Mouse (Mus musculus): ENCODE results near the gene Rab4b.

Gene Rab4b

DNA sequence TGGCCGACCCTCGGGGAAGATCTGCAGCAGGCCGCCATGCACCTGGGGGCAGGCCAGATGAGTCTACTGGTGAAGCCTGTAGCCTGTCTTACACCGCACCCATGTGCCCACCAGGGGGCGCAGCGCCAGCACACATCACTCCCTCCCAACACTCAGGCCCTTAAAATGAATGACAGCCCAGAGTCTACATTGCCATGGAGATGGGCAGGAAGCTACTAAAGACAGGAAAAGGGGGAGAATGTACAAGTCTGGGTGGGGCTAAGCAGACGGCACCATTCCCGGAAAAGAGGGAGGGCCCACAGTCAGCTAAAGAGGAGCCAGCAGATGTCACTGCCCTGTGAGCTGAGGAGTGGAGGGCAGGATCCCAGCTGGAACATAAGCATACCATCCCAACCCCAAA, 18.8 kb downstream of the Rab4b start:
- peak; percentile 84 for DNase-seq (ENCODE audit: extremely low spot score)

DNA sequence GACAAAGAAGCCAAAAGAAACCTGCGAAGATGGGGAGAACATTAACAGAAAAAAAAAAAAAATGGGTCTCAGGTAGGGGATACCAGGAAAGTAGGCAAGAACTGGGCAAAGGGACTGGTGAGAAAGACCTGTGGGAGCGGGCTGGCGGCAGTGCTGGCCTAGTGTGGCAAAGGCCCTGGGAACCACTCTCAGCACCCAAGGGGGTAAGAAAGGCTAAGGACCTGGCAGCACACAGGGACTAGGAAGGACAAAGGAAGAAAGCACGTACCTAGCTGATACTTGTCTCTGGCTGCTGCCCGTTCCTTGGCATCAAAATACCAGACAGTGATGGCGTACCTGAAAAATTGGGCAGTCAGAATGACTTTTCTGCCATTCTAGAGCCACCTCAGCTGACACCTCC, 19.4 kb downstream of the Rab4b start:
- no peak for DNase-seq (ENCODE audit: extremely low spot score)

DNA sequence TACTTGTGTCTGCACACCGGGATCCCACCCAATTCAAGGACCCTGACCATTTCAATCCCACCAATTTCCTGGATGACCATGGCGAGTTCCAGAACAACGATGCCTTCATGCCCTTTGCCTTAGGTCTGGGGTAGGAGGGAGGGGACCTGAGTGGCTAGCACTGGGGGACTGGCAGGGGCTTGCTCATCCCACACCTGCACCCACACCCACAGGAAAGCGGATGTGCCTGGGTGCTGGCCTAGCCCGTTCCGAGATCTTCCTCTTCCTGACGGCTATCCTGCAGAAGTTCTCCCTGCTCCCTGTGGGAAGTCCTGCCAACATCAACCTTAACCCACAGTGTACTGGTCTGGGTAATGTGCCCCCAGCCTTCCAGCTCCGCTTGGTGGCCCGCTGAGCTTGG, 20.5 kb downstream of the Rab4b start:
- no peak for DNase-seq (ENCODE audit: extremely low spot score)

- no peak for DNase-seq (ENCODE audit: extremely low spot score)
These were observed 22.7 kb downstream of the Rab4b start for GRCm38 (mm10) chr7:27156005-27156404.

DNA sequence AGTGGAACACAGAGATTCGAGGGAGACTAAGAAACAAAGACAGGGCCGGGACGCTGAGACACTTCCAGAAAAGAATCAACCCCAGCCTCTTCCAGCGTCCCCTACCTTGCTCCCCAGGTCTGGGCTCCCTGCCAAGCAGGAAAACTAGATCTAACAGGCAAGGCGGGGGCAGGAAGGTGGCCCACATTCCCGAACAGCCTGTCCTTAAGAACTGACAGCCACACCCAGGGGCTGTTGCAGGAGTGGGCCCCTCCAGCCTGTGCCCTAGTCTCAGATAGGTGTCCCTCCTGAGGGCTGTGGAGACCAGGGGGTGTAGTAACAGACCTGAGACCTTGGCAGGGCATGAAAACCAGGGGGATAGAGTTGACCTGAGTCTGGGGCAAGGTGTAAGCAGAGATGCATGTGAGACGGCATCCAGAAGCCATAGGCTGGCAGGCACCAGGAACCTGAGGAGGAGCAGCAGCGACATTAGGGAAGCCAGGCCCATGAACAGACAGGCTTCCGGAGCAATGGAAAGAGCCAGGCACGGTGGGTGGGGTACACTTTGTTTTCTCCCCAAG, 25.4 kb downstream of the Rab4b start, which contains the start of gene Cyp2t4:
TSS of gene Cyp2t4 (plus strand) at position 510 of the 560 bp plus-strand sequence.
- DNase-seq (ENCODE audit: extremely low spot score): no peak

DNA sequence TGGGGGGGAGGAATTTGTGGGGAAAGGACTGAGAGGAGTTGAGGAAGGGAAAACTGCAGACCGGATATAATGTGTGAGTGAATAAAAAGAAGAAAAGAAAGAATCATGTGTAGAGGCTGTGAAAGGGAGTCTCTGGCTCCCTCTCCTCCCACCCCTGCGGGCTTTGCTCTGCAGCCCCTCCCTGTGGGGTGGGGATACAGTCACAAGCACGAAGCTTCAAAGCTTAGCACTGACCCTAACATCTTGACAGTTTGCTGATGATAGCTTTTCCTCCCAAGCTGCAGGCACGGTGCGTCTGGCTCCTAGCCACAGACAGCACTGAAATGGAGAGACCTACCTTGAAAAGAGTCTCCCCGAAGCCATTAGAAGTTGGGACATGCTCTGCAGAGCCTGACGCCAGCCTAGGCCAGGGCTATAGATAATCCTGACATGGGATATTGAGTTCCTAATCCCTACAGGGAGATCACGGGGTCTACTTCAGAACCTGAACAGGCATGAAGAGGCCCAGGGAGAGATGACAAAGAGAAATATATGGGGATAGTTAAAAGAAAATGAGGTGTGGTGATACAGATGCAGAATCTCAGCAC, 42.2 kb downstream of the Rab4b start:
- no peak for DNase-seq (ENCODE audit: extremely low spot score)

GRCm38 (mm10) chr7:27133757-27134156, 44.9 kb downstream of the Rab4b start:
- no peak for DNase-seq (ENCODE audit: extremely low spot score)

GRCm38 (mm10) chr7:27133156-27133555, 45.5 kb downstream of the Rab4b start:
- DNase-seq (ENCODE audit: extremely low spot score): no peak

DNA sequence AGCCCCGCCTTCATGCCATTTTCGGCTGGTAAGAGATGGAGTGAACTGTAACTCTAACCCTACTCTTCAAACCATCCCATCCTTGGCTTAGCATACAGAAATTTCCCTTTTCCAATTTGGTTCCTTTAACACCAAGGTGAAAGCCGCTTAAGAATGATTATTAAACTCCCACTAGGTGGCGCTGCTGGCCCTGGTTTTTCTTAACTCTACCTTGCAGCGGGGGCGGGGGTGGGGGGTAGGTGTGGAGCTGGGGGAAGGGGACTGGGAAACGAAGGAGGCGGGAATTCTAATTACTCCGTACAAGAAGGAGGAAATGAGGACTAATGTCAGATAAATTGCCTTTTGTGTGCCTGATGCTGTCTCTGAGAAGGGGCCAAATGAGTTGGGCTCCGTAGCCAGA, 46.1 kb downstream of the Rab4b start:
- peak; percentile 53 for DNase-seq (ENCODE audit: extremely low spot score)

- no peak for DNase-seq (ENCODE audit: extremely low spot score)
These were observed 47.3 kb downstream of the Rab4b start for GRCm38 (mm10) chr7:27131387-27131786.

GRCm38 (mm10) chr7:27130521-27131370, 48.0 kb downstream of the Rab4b start:
- no peak for DNase-seq (ENCODE audit: extremely low spot score)

DNA sequence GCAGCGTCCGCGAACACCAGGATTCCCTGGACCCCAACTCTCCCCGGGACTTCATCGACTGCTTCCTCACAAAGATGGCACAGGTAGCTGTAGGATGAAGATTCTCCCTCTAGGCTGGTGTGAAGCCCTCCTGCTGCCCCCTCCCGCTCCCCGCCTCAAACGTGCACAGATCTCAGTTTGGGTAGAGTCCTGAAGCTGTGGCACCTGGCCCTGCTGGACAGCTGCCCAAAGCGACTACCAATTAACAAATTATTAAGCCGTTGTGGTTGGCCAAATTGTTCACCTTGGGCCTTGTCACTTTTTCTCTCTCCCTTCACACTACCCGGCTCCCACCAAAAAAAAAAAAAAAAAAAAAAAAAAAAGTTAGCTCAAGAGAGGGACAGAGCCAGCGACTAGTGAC, 48.9 kb downstream of the Rab4b start:
- DNase-seq (ENCODE audit: extremely low spot score): no peak

DNA sequence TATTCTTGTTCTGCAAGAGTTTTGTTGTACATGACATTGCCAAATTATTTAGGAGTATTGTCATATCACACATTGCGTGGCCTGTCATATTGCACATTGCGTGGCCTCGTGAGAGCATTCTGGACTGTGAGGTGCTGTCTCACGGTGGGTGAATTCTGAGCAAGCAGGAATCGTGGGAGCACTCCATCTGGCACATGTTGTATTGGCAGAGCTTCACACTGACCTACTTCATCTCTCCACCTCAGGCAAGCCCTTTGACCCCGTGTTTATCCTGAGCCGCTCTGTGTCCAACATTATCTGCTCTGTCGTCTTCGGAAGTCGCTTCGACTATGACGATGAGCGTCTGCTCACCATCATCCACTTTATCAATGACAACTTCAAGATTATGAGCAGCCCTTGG, 49.8 kb downstream of the Rab4b start:
- DNase-seq (ENCODE audit: extremely low spot score): no peak

DNA sequence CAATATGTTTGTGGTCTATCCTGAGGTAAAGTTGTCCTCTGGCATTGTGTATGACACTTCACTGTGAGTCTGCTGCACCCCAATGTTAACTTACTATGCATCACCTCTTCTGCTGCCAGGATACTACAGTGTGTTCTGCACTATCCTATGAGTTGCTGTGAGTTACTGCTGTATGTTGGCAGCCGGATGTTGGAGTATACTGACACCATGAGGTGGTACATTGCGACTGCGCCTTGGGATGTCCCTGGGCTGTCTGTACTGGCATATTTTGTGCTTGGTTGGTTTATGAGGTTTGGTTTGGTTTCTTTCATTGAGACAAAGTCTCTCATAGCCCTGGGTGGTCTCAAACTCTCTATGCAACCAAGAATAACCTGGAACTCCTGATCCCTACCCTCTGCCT, 50.5 kb downstream of the Rab4b start:
- DNase-seq (ENCODE audit: extremely low spot score): no peak

GRCm38 (mm10) chr7:27124969-27125368, 53.7 kb downstream of the Rab4b start:
- DNase-seq (ENCODE audit: extremely low spot score): no peak

GRCm38 (mm10) chr7:27124305-27124832, 54.3 kb downstream of the Rab4b start:
- DNase-seq (ENCODE audit: extremely low spot score): no peak

GRCm38 (mm10) chr7:27119676-27120075, 59.0 kb downstream of the Rab4b start, which contains the start of gene Cyp2f2:
Cyp2f2 (plus strand) TSS chr7:27119909.
- no peak for DNase-seq (ENCODE audit: extremely low spot score)
